In genomic region chr19:5822834-5823205, GRCm38 (mm10) we compare ENCODE assay signal across 10 mouse cellular contexts. TPM values are rescaled to one million over a fixed set of nuclear protein-coding genes. Genes with fewer than 3 reads are reported as not detected.
A peak's percentile ranks its signal among the peaks of the same experiment; 100 is the strongest.
DNase-seq lines count a peak whose midpoint lies in the region; ATAC-seq lines count a peak whose summit lies in the region.
"Had no signal": no experiment of that assay in that cellular context is flagged by ENCODE, and none has a peak within 500 bp of the region (broad histone marks: within the 10 kb centered on the region; RNA-seq: fewer than 3 reads in every experiment).

No protein-coding gene starts in this region.

- WGBS in heart, embryonic 12.5 days: 71% methylated on average over 7 of the region's 7 CpGs
- 70% methylated on average over 7 of the region's 7 CpGs for WGBS in liver, embryonic 12.5 days (ENCODE audit: insufficient replicate concordance)
- WGBS in embryonic facial prominence, embryonic 10.5 days: 71% methylated on average over 7 of the region's 7 CpGs
- 66% methylated on average over 7 of the region's 7 CpGs for WGBS in limb, embryonic 12.5 days

- no peaks in the 10 kb centered on the region for H3K9me3 ChIP-seq in heart, embryonic 12.5 days (replicated peaks)
- H3K9me3 ChIP-seq in liver, embryonic 12.5 days (replicated peaks): no peaks in the 10 kb centered on the region
- H3K9me3 ChIP-seq in embryonic facial prominence, embryonic 10.5 days: no peaks in the 10 kb centered on the region
- H3K9me3 ChIP-seq in limb, embryonic 12.5 days: no peaks in the 10 kb centered on the region
- H3K9me3 ChIP-seq: midbrain, embryonic 12.5 days had no signal

- peak overlapping the region; percentile 85 for H3K27ac ChIP-seq in heart, embryonic 12.5 days (ENCODE audit: poor library complexity, severe bottlenecking)
- H3K27ac ChIP-seq in liver, embryonic 12.5 days: peak overlapping the region; percentile 24
- peak overlapping the region; percentile 69; the same call in 1 of the 2 replicates for H3K27ac ChIP-seq in embryonic facial prominence, embryonic 10.5 days (replicated peaks)
- 0 out of 2 replicates have a peak overlapping the region, but pooled peaks have one; percentile 56 for H3K27ac ChIP-seq in limb, embryonic 12.5 days

- ATAC-seq in heart, embryonic 12.5 days (ENCODE audit: insufficient number of reproducible peaks, low FRiP score): no peak
- ATAC-seq in liver, embryonic 12.5 days: no peak
- ATAC-seq in limb, embryonic 12.5 days (ENCODE audit: insufficient number of reproducible peaks, insufficient read depth, low FRiP score, low TSS enrichment, low read depth): no peak

- no peak for DNase-seq in heart, postnatal 25 days (ENCODE audit: low spot score)
- no peak for DNase-seq in liver
- DNase-seq in embryonic facial prominence, embryonic 10.5 days (ENCODE audit: low spot score): no peak
- DNase-seq in adrenal gland, postnatal 25 days: no peak
- DNase-seq in adrenal gland, adult 8-10 months: no peak
- DNase-seq: kidney, adult 11 months had no signal

- no peak overlapping the region for H3K4me3 ChIP-seq in heart, embryonic 12.5 days
- no peak overlapping the region for H3K4me3 ChIP-seq in liver, embryonic 12.5 days
- H3K4me3 ChIP-seq in embryonic facial prominence, embryonic 10.5 days: peak overlapping the region; percentile 34; the same call in 1 of the 2 replicates
- H3K4me3 ChIP-seq in limb, embryonic 12.5 days (replicated peaks): no peak overlapping the region
- H3K4me3 ChIP-seq: midbrain, embryonic 12.5 days had no signal

- H3K4me1 ChIP-seq in heart, embryonic 12.5 days (replicated peaks): peaks cover 80% of the 10 kb centered on the region
- peaks cover 65% of the 10 kb centered on the region for H3K4me1 ChIP-seq in liver, embryonic 12.5 days
- H3K4me1 ChIP-seq in embryonic facial prominence, embryonic 10.5 days: peaks cover 57% of the 10 kb centered on the region
- peaks cover 36% of the 10 kb centered on the region for H3K4me1 ChIP-seq in limb, embryonic 12.5 days (replicated peaks)

- H3K9ac ChIP-seq in heart, embryonic 12.5 days: peak overlapping the region; percentile 64; the same call in 1 of the 2 replicates
- H3K9ac ChIP-seq in liver, embryonic 12.5 days: 0 out of 2 replicates have a peak overlapping the region, but pooled peaks have one; percentile 32
- no peak overlapping the region for H3K9ac ChIP-seq in limb, embryonic 12.5 days (replicated peaks)
- H3K9ac ChIP-seq: midbrain, embryonic 12.5 days had no signal

- H3K4me2 ChIP-seq in heart, embryonic 12.5 days: peak overlapping the region; percentile 57; the same call in 1 of the 2 replicates
- no peak overlapping the region for H3K4me2 ChIP-seq in liver, embryonic 12.5 days
- peak overlapping the region; percentile 30; the same call in 1 of the 2 replicates for H3K4me2 ChIP-seq in limb, embryonic 12.5 days
- H3K4me2 ChIP-seq: midbrain, embryonic 12.5 days had no signal

- no peaks in the 10 kb centered on the region for H3K36me3 ChIP-seq in heart, embryonic 12.5 days
- peaks cover 4% of the 10 kb centered on the region for H3K36me3 ChIP-seq in liver, embryonic 12.5 days
- no peaks in the 10 kb centered on the region for H3K36me3 ChIP-seq in embryonic facial prominence, embryonic 10.5 days (replicated peaks)
- no peaks in the 10 kb centered on the region for H3K36me3 ChIP-seq in limb, embryonic 12.5 days
- H3K36me3 ChIP-seq: midbrain, embryonic 12.5 days had no signal

- no peaks in the 10 kb centered on the region for H3K27me3 ChIP-seq in heart, embryonic 12.5 days (replicated peaks)
- no peaks in the 10 kb centered on the region for H3K27me3 ChIP-seq in liver, embryonic 12.5 days (replicated peaks)
- H3K27me3 ChIP-seq in embryonic facial prominence, embryonic 10.5 days (replicated peaks; ENCODE audit: low read depth, poor library complexity, severe bottlenecking): no peaks in the 10 kb centered on the region
- H3K27me3 ChIP-seq in limb, embryonic 12.5 days: no peaks in the 10 kb centered on the region

- intact Hi-C loops in heart, postnatal 25 days (cut with DNase I): no loop called here

RNA-seq across cellular contexts. Expression of gene Scyl1, which starts 51.6 kb away (rescaled TPM):
- polyA plus RNA-seq in heart, embryonic 12.5 days (2016; fragmentation: Nextera tagmentation; extraction: Ambion mirVana): 68.1 and 68.9 TPM in 2 replicates
- total RNA-seq in heart, postnatal 25 days (2021): 10 to 100 TPM; 63.5 to 64.1 TPM
- polyA plus RNA-seq in liver, embryonic 12.5 days (2016; fragmentation: Nextera tagmentation; extraction: Ambion mirVana): 38.3 and 39.7 TPM in 2 replicates
- polyA plus RNA-seq in embryonic facial prominence, embryonic 10.5 days (2016; fragmentation: Nextera tagmentation; extraction: Ambion mirVana): 72.0 and 74.9 TPM in 2 replicates
- 74.9 and 78.0 TPM in 2 replicates for polyA plus RNA-seq in limb, embryonic 12.5 days (2016; fragmentation: Nextera tagmentation; extraction: Ambion mirVana)
- 104 and 120 TPM in 2 replicates for total RNA-seq in adrenal gland, postnatal 25 days (2021)
- total RNA-seq in adrenal gland, adult 8-10 months (2022): 100 to 1,000 TPM; 112 to 147 (median 124) TPM

RNA-seq across cellular contexts. Expression of gene Frmd8, which starts 52.3 kb away (rescaled TPM):
- polyA plus RNA-seq in heart, embryonic 12.5 days (2016; fragmentation: Nextera tagmentation; extraction: Ambion mirVana): 33.7 and 34.2 TPM in 2 replicates
- total RNA-seq in heart, postnatal 25 days (2021): 10 to 100 TPM in 1 of 2 experiments, 1 to 10 TPM in 1; 8.9 to 11.1 TPM
- polyA plus RNA-seq in liver, embryonic 12.5 days (2016; fragmentation: Nextera tagmentation; extraction: Ambion mirVana): 22.1 and 24.2 TPM in 2 replicates
- 44.6 and 45.4 TPM in 2 replicates for polyA plus RNA-seq in embryonic facial prominence, embryonic 10.5 days (2016; fragmentation: Nextera tagmentation; extraction: Ambion mirVana)
- polyA plus RNA-seq in limb, embryonic 12.5 days (2016; fragmentation: Nextera tagmentation; extraction: Ambion mirVana): 37.2 and 41.4 TPM in 2 replicates
- 40.4 and 63.3 TPM in 2 replicates for total RNA-seq in adrenal gland, postnatal 25 days (2021)
- total RNA-seq in adrenal gland, adult 8-10 months (2022): 10 to 100 TPM; 47.6 to 55.2 (median 53.4) TPM

RNA-seq across cellular contexts. Expression of gene Slc25a45, which starts 54.8 kb away (rescaled TPM):
- 3.5 and 3.9 TPM in 2 replicates for polyA plus RNA-seq in heart, embryonic 12.5 days (2016; fragmentation: Nextera tagmentation; extraction: Ambion mirVana)
- 1 to 10 TPM; 3.5 to 4.1 TPM for total RNA-seq in heart, postnatal 25 days (2021)
- 7.5 and 7.7 TPM in 2 replicates for polyA plus RNA-seq in liver, embryonic 12.5 days (2016; fragmentation: Nextera tagmentation; extraction: Ambion mirVana)
- polyA plus RNA-seq in embryonic facial prominence, embryonic 10.5 days (2016; fragmentation: Nextera tagmentation; extraction: Ambion mirVana): 2.5 and 2.9 TPM in 2 replicates
- polyA plus RNA-seq in limb, embryonic 12.5 days (2016; fragmentation: Nextera tagmentation; extraction: Ambion mirVana): 1.2 and 2.1 TPM in 2 replicates
- 39.1 and 39.7 TPM in 2 replicates for total RNA-seq in adrenal gland, postnatal 25 days (2021)
- total RNA-seq in adrenal gland, adult 8-10 months (2022): 10 to 100 TPM; 12.8 to 21.7 (median 17.5) TPM

Comparison
In these comparisons a context has a peak if more than half of its experiments do, and no peak if none do; other contexts are left out.
1. H3K27ac ChIP-seq: peak in every context shown above with its lines; median percentile 85 in heart, embryonic 12.5 days; 69 in embryonic facial prominence, embryonic 10.5 days; 56 in limb, embryonic 12.5 days; 24 in liver, embryonic 12.5 days.